Mouse (Mus musculus) liver, embryonic 14.5 days (tissue): ENCODE measurements around the gene C530008M17Rik.

Source experiments
- CTCF ChIP-seq: IDR thresholded peaks from 2 replicates; pipeline ENCODE4 v1.5.1; 2016; ENCODE audit warnings: antibody characterized with exemption, low read depth, control low read depth
- EP300 ChIP-seq: IDR thresholded peaks from 2 replicates; pipeline ENCODE4 v1.6.1; 2016; ENCODE audit warnings: antibody characterized with exemption, low read depth

DNA sequence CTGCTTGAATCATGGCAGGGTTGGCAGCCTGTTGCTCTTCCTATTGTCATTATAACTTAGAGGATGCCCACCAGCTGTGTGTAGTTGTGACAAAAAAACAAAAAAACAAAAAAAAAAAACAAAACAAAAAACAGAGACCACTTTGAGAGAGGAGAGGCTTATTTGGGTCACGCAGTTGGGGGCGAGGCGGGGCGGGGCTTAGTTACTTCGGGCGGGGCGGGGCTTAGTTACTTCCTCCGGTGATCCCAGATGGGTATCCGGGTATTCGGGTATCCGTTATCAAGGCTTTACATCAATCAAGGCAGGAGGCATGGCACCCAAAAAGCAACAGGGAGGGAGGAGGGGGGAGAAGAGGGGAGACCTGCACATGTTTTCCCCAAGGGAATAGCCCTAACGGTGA, 46.3 kb downstream of the C530008M17Rik start:
- TF ChIP-seq CTCF (no peak), EP300 (no peak)
